Mouse (Mus musculus) heart, adult 2 months (tissue): ENCODE results near the gene Krt33b.

ENCODE experiments used
- CTCF ChIP-seq: fragments of 200-600 bp; IDR thresholded peaks from 2 replicates; pipeline ENCODE4 v1.8.1; 2022; ENCODE audit warnings: antibody characterized with exemption, mild to moderate bottlenecking, moderate library complexity
- EP300 ChIP-seq: fragments of 200-500 bp; IDR thresholded peaks from 2 replicates; pipeline ENCODE4 v1.6.1; 2011; ENCODE audit warnings: low read depth, low read length, control low read depth; ENCODE audit not compliant: insufficient read depth
- POLR2A ChIP-seq: fragments of 200-500 bp; IDR thresholded peaks from 2 replicates; pipeline ENCODE4 v1.6.1; 2011; ENCODE audit warnings: mild to moderate bottlenecking, low read depth, low read length, control low read depth; ENCODE audit not compliant: insufficient read depth

DNA sequence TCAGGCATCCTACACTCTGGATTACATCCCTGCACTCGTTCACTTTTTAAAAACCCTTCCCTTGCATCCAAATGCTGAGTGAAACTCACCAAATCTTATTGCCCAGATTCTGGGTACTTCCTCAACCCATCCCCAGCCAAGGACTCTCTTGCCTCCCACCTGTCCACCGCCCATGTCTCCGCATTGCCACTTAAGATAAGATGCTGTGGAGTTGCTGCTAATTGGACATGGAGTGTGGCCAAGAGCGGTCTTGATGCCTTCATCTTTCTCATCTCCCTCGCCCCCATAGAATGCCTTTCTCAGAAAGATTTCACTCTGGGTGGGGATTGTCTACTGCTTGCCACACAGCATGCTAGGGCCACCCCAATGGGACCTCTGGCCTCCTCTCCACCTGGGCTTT is 21.3 kb downstream of the Krt33b start:
- TF ChIP-seq CTCF (no peak), POLR2A (no peak), EP300 (no peak)
